Mouse (Mus musculus): Measurements from ENCODE around the gene Plscr3.

Plscr3 gene

DNA sequence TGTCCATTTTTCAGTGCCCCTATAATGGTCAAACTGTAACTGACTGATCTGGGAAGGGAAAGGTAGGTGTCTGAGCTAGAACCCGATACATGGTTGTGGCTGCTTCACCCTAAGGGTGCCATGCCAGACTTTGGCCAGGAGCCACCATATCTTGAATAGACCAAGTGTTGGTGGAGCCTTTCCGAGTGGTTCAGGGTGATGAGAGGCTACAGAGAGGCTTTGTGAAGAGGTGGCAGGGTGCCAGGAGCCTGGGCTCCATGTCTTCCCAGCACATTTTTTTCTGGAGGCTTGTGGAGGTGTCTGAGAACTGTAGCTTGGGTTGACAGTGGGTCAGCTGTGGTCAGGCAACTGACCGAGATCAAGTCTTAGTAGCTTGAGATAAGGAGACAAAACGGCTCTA, 45.3 kb downstream of the Plscr3 start:
- no peak for DNase-seq (ENCODE audit: low read depth, low spot score)

DNA sequence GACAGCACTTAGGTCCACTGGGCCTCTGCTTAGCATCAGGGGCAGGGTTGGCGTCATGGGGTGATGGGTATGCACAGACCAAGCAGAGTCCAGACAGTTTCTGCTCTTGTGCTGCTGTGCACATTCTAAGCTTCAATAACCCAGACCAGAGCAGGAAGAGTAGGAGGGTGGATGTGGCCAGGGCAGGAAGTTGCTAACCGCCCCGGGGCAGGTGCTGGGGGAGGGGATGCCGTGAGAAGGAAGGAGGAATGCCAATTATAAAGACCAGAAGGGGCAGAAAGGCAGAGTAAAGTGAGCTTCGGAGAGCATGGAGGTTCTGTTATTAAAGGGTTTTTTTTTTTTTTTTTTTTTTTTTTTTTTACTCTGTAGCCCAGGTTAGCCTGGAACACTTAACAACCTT, 48.5 kb downstream of the Plscr3 start:
- peak; percentile 69 for DNase-seq (ENCODE audit: low read depth, low spot score)

DNA sequence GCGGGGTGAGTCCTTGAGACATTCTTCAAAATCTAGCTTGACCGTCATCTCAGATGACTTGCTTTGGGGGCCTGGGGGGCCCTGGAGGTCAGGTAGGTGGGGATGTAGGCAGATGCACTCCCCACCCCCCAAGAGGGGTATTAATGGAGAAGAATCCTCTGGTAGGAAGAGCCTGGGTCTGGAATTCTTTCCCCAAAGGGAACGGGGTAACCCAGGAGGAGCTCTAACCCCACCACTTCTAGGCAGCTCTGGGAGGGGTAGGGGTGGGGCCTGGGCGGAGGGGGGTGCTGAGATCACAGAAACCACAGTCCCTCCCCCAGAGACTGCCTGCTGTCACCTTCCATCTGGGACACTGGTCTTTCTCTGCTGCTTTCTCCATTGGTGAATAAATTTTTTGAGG, 49.1 kb downstream of the Plscr3 start, which contains the start of gene Acap1:
Gene Acap1 (minus strand): TSS at position 249 of the 400 bp plus-strand sequence.
- no peak for DNase-seq (ENCODE audit: low read depth, low spot score)

DNA sequence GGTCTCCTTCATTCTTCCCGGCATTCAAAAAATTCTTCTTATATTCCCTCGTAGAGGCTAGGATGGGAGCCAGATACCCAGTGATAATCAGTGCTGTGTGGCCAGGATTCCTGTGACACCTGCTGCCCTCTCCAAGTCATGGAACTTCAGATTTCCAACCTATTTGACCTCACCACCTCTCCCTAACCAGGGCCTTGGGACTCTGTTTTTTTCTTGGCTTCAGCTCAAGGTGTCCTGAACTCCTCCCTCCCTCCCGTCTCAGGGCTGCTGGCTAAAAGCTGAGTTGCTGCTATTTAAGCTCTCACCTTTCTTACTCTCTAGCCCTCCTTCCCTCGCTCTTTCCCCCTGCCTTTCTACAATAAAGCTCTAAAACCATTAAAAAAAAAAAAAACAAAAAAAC, 53.7 kb downstream of the Plscr3 start:
- DNase-seq (ENCODE audit: low read depth, low spot score), result no peak

DNA sequence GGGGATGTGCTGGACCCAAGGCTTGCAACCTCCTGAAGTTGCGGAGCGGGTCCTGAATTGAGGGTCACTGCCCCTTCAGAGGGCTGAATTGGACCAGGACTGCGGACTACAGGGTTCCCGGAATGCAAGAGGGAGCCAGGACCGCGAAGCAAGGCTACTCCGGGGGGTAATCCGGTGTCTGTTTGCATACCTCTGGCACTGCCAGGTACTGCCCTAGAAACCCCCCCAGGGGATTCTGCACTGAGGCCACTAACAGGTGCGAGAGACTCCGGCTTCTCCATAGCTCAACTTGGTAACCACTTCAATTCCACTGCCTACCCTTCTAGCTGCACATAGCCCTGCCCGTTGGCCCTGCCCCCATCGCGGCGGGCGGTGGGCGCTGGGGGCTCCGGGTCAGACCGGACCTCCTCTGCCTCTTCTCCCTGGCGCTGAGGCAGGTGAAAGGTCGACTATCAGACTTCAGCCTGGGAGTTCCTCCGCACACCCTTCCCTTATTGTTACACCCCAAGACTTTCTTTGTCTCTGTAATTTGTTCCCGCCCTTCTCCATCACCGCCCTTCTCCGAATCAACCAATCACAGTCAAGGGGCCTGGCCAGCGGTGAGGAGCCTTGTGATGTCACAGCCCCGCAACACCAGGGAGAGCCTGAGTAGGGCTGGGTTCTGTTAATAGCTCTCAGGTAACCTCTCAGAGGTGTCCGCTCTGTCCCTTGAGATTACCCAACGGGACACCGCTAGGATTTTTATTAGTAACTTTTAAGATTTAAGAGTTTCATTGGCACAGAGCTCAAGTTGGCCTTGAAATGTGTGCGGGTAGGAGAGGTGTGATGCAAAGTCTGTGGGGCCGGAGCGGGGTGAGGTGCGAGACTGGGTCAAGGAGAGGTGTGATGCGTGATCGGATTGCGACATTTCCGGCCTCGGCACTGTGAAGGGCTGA, 54.6 kb downstream of the Plscr3 start, which contains the start of the genes 2810408A11Rik and Neurl4:
Gene 2810408A11Rik (minus strand): TSS at position 517 of the 935 bp plus-strand sequence.
Gene Neurl4 (plus strand): TSS at position 602 of the 935 bp plus-strand sequence.
- peak; percentile 98 for DNase-seq (ENCODE audit: low read depth, low spot score)

DNA sequence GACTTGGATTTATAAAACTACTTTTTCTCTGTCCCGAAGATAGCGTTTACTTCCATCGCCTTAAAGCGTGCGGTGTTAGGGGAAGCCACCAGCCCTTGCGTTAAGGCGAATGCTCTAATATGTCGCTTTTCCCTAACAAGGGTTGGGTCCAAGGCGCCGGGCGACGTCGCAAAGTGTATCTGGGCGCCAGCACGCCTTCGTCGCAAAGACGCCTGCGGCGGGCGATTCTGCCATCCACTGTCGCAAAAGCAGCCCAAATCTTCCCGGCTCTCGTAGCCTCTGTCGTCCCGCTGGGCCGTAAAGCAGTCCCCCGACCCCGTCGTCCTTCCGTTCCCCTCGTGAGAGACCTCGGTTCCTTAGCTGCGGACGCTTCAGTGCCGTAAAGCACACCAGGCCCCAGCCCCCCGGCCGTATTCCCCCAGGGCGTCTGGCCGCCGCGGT, 55.2 kb downstream of the Plscr3 start:
- DNase-seq (ENCODE audit: low read depth, low spot score), result peak; percentile 100
